Mouse (Mus musculus) hindbrain, embryonic 10.5 days (tissue): Measurements from ENCODE around the gene Cmtm7. TPM values are rescaled to one million over a fixed set of nuclear protein-coding genes. Genes with fewer than 3 reads are reported as not detected.

Source experiments
- DNase-seq: peaks from one replicate; pipeline ENCODE4 v3.0.0-alpha.2; 2017; ENCODE audit warnings: low spot score
- H3K27ac ChIP-seq: fragments of 300-500 bp; sonication (generic); 2 replicates; pipeline ENCODE4 v1.5.1; 2016; ENCODE audit warnings: mild to moderate bottlenecking, moderate library complexity
- H3K27me3 ChIP-seq: fragments of 300-500 bp; sonication (generic); 2 replicates; pipeline ENCODE4 v1.6.1; 2016; ENCODE audit warnings: mild to moderate bottlenecking; ENCODE audit not compliant: poor library complexity, insufficient read depth, severe bottlenecking
- H3K36me3 ChIP-seq: fragments of 300-500 bp; sonication (generic); 2 replicates; pipeline ENCODE4 v1.6.1; 2016; ENCODE audit warnings: mild to moderate bottlenecking, moderate library complexity
- H3K4me1 ChIP-seq: fragments of 300-500 bp; sonication (generic); replicated peaks from 2 replicates; pipeline ENCODE4 v1.6.1; 2016; ENCODE audit warnings: mild to moderate bottlenecking
- H3K4me3 ChIP-seq: fragments of 300-500 bp; sonication (generic); 2 replicates; pipeline ENCODE4 v1.5.1; 2016; ENCODE audit warnings: mild to moderate bottlenecking, moderate library complexity
- H3K9me3 ChIP-seq: fragments of 300-500 bp; sonication (generic); 2 replicates; pipeline ENCODE4 v1.6.1; 2016; ENCODE audit warnings: mild to moderate bottlenecking, moderate library complexity
- WGBS: fragments of 180-500 bp; shearing (Covaris S2); methylation state at CpG from one replicate; pipeline ENCODE4 v1.1.7; 2016; 5-methylcytosine and 5-hydroxymethylcytosine counted together
- polyA plus RNA-seq: library from polyadenylated mRNA; unstranded; fragments of >200 nt; fragmentation: Nextera tagmentation; extraction: Ambion mirVana; gene quantifications from 2 replicates; pipeline ENCODE4 v1.2.1, GENCODE M21; 2016

Cmtm7 gene
- polyA plus RNA-seq, 1 experiment from 2014 or later: 108 TPM

DNA sequence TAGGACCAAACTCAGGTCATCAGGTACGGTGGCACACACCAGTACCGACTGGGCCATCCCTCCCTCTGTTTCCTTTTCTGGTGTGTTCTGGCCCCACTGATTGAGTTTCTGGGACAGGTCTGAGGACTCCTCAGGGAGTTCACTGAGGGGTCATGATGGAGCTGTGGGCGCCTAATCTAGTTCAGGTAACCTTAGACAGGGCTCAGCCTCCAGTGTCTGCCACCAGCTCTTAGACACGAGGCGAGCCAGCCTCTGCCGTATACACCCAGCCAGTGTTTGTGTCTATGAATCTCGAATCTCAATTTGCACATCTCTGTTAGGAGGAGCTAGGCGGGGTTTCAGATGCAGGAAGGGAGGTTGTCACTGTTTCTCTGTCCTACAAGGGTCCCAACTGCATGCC is 8.3 kb upstream of the Cmtm7 start:
- WGBS: 83% methylated on average over 8 of the region's 8 CpGs
- Histone ChIP-seq H3K36me3 (peaks cover 10% of the 10 kb centered on the region; the same call in 1 of the 2 replicates), H3K4me1 (peaks cover 25% of the 10 kb centered on the region), H3K27ac (no peak overlapping the region), H3K27me3 (no peaks in the 10 kb centered on the region), H3K4me3 (no peak overlapping the region), H3K9me3 (0 out of 2 replicates have a peak, but pooled peaks cover 5% of the 10 kb centered on the region)
- DNase-seq: no peak

DNA sequence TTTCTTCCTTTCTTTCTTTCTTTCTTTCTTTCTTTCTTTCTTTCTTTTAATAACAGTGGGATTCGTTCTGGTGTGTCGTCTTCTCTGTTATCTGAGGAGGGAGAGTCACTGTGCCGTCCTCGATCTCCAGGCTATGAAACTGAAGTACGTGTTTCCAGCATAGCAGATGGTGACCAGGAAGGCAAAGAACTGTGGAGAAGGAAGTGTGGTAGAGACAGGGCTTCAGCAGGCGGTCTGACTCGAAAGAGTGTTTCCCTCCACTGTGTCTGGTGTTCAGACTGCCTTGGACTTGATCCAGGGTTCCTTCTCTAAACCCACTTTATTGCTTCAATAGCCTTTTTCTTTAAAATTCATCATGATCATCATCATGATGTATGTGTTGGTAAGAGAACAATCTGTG is 7.9 kb upstream of the Cmtm7 start:
- no peaks in the 10 kb centered on the region for H3K27me3 ChIP-seq
- 87% methylated on average over 7 of the region's 7 CpGs for WGBS
- 0 out of 2 replicates have a peak, but pooled peaks cover 5% of the 10 kb centered on the region for H3K9me3 ChIP-seq
- H3K36me3 ChIP-seq: peaks cover 10% of the 10 kb centered on the region; the same call in 1 of the 2 replicates
- peaks cover 27% of the 10 kb centered on the region for H3K4me1 ChIP-seq
- H3K4me3 ChIP-seq: no peak overlapping the region
- no peak for DNase-seq
- H3K27ac ChIP-seq: no peak overlapping the region

DNA sequence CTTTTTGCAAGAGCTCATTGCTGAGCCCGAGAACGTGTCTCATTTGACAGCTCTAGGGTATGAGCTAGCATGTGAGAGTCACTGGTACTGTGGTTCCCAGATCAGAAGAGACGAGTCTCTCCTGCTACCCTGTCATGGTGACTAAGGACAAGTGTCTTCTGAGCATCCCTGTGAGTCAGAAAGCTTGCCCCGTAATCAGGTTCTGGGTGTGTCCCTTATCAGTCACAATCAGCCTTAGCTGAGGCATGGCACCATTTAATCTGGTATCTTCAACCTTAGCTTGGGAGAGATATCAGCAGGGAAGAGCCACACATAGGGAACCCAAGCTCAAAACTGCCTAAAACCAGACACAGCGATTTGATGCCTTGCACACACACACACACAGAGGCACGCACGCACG is 7.0 kb upstream of the Cmtm7 start:
- peaks cover 10% of the 10 kb centered on the region; the same call in 1 of the 2 replicates for H3K36me3 ChIP-seq
- H3K9me3 ChIP-seq: 0 out of 2 replicates have a peak, but pooled peaks cover 5% of the 10 kb centered on the region
- H3K4me1 ChIP-seq: peaks cover 19% of the 10 kb centered on the region
- no peak for DNase-seq
- no peak overlapping the region for H3K4me3 ChIP-seq
- 92% methylated on average over 8 of the region's 8 CpGs for WGBS
- 0 out of 2 replicates have a peak, but pooled peaks cover under 1% of the 10 kb centered on the region for H3K27me3 ChIP-seq
- no peak overlapping the region for H3K27ac ChIP-seq

DNA sequence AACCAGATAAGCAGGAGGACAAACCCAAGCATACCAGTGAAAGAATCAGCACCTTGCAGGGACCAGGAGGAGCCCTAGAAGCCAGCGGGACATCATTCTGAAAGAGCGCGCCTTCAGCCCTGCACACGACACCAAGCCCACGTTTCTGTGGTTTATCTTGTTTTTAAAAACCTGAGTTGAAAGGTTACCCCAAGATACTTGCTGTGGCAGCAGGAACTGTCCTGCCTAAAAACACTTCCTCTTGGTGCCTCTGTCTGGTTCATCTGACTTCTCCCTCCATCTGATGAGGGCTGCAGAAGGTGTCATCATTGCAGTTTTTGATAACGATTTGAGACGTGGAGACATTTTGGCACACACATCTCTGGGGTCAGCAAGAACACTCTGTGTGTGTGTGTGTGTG is 6.1 kb upstream of the Cmtm7 start:
- no peak for DNase-seq
- no peak overlapping the region for H3K27ac ChIP-seq
- 90% methylated on average over 7 of the region's 7 CpGs for WGBS
- H3K4me3 ChIP-seq: no peak overlapping the region
- peaks cover 19% of the 10 kb centered on the region for H3K4me1 ChIP-seq
- H3K27me3 ChIP-seq: 0 out of 2 replicates have a peak, but pooled peaks cover 4% of the 10 kb centered on the region
- 0 out of 2 replicates have a peak, but pooled peaks cover 5% of the 10 kb centered on the region for H3K9me3 ChIP-seq
- H3K36me3 ChIP-seq: peaks cover 10% of the 10 kb centered on the region; the same call in 1 of the 2 replicates

DNA sequence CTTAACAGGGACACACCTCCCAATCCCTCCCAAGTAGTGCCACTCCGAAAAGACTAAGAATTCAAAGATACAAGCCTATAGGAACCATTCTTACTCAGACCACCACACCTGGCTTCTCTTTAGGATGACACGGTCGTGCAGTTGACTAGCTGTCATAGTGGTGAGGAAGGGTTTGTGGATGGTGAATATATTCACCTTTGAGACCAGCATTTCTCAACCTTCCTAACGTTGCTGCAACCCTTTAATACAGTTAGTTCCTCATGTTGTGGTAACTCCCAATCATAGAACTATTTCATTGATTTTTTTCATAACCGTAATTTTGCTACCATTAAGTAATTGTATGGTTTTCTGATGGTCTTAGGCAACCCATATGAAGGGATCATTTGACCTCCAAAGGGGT is 5.5 kb upstream of the Cmtm7 start:
- Histone ChIP-seq H3K36me3 (peaks cover 10% of the 10 kb centered on the region; the same call in 1 of the 2 replicates), H3K4me3 (no peak overlapping the region), H3K9me3 (0 out of 2 replicates have a peak, but pooled peaks cover 5% of the 10 kb centered on the region), H3K27ac (no peak overlapping the region), H3K4me1 (peaks cover 19% of the 10 kb centered on the region), H3K27me3 (0 out of 2 replicates have a peak, but pooled peaks cover 4% of the 10 kb centered on the region)
- no peak for DNase-seq
- 97% methylated on average over 5 of the region's 5 CpGs for WGBS

DNA sequence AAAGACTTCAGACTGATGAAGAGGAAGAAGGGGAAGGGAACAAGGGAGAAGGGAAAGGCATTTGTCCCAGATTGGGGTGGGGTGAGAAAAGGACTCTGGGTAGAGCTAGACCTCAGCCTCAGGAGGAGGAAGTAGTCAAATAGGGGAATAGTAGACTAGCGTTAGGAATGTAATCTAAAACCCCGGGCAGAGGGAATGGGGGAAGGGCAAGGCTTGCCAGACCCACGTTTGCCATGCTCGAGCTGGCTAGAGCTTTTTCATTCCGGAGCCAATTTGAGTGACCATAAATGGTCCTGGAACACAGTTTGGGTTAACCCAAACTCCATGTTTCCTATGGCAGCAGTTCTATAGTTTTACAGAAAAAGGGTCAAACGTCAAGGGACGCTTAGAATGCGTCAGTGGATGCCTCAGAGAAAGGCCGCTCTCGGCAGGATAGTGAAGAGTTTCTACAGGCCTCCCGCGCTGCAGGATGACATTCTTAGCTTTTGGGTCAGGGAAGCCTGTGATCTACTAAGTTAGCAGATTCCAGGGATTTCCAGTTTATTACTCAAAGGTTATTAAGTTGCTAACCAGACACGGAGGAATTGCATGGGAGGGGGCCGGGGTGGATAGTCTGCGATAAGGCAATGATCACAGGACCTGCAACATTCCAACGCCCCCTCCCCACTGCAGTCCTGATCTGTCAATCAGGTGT is 3.9 kb upstream of the Cmtm7 start:
- H3K9me3 ChIP-seq: 0 out of 2 replicates have a peak, but pooled peaks cover 5% of the 10 kb centered on the region
- H3K4me3 ChIP-seq: peak overlapping the region; percentile 23; the same call in 1 of the 2 replicates
- DNase-seq: peak; percentile 67
- peaks cover 10% of the 10 kb centered on the region; the same call in 1 of the 2 replicates for H3K36me3 ChIP-seq
- H3K27ac ChIP-seq: peak overlapping the region; percentile 84
- peaks cover 29% of the 10 kb centered on the region for H3K4me1 ChIP-seq
- 0 out of 2 replicates have a peak, but pooled peaks cover 4% of the 10 kb centered on the region for H3K27me3 ChIP-seq
- WGBS: 10% methylated on average over 16 of the region's 16 CpGs

DNA sequence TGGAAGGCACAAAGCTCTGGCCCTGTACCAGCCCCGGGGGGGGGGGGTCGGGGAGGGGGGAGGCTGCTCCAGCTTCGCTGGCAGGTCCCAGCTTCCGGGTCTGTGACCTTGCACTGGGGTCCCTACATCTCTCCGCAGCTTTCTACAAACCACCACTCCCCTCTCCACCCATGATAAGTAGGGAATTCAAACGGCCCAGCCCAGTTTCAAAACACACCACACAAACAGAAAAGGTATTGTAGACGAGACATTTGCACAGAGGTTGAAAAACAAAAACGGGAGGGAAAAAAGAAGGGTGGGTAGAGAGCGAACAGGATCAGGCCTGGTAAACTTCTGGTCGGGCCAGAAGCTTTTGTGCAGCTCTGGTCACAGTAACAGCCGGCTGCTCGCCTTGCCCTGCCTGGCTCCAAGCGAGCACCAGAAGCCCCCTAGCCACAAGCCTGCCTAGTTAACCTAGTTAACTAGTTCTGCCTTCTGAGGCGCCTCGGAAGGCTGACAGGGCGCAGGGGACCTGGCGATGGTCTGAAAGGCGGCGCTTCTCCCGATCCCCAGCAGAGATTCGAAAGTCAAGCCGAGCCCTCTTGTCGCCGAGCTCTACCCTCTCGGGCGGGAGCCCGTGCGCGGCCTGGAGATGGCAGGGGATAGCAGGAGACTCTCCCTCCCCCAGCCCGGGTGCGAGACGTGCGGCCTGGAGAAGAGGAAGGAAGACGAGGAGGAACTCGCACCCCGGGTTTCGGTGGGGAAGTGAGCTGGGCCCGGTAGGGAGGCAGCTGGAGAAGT is 720 bp downstream of the Cmtm7 start:
- peaks cover 49% of the 10 kb centered on the region for H3K4me1 ChIP-seq

DNA sequence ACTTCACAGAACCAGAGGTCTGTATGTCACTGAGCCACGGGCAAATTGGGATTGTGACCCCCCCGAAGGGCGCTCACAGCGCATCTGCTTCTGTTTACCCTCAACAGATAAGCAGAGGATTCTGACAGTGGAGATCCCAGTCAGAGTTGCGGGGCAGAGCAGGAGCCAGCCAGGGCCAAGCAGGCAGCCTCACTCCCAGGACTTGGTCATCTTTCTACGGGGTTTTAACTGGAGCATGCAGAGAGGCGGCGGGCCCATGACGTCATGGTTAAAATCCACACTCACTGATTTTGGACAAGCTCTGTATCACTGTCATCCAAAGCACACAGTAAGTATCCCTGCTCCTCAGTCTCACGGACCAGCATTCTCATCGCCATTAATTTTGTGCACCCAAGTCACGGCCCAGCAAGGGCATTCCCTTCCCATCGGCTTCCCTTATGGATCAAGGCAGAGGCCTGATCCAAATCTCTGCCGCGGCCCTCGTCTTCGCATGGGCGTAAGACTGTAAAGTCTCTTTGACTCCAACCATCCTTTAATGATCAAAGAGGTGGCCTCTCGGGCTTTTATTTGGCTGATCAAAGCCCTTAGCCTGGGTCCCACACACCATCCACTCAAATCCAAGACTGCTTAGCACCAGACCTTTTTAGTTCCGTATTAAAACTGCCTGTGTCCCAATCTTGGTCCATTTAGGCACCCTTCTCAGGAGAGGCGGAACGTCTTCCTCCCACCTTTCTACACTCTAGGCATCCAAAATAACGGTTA is 1.5 kb downstream of the Cmtm7 start:
- 0 out of 2 replicates have a peak, but pooled peaks cover 4% of the 10 kb centered on the region for H3K27me3 ChIP-seq

More for the DNA sequence above, 720 bp downstream of the Cmtm7 start:
- under 1% methylated on average over 38 of the region's 38 CpGs for WGBS
- H3K4me3 ChIP-seq: peak overlapping the region; percentile 71
- H3K36me3 ChIP-seq: 0 out of 2 replicates have a peak, but pooled peaks cover 6% of the 10 kb centered on the region
- H3K9me3 ChIP-seq: no peaks in the 10 kb centered on the region
- H3K27ac ChIP-seq: peak overlapping the region; percentile 93
- 0 out of 2 replicates have a peak, but pooled peaks cover 4% of the 10 kb centered on the region for H3K27me3 ChIP-seq
- peak; percentile 70 for DNase-seq

DNA sequence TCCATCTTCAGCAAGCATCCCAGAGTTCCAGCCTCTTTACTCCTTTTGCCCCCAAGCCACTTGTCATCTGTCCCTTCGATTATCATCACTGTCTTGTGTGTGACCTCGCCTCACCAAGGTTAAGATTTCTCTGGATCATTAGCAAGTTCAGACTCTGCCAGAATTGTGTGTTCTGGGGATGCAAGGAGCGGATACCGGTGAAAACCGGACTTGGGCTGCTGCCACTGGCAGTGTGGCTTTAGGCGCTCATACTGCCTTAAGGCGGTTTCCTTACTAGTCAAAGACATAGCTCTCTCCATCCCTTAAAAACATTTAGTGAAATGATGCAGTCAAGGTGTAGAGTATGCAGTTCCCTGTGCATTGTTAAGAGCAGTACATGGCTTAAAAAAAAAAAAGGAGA is 2.8 kb downstream of the Cmtm7 start:
- Histone ChIP-seq H3K36me3 (peaks cover 9% of the 10 kb centered on the region), H3K27ac (no peak overlapping the region), H3K27me3 (0 out of 2 replicates have a peak, but pooled peaks cover 4% of the 10 kb centered on the region), H3K4me1 (peaks cover 46% of the 10 kb centered on the region), H3K9me3 (no peaks in the 10 kb centered on the region), H3K4me3 (no peak overlapping the region)
- WGBS: 92% methylated on average over 7 of the region's 7 CpGs
- no peak for DNase-seq

More for the DNA sequence above, 1.5 kb downstream of the Cmtm7 start:
- no peaks in the 10 kb centered on the region for H3K9me3 ChIP-seq
- peaks cover 48% of the 10 kb centered on the region for H3K4me1 ChIP-seq
- DNase-seq: peak; percentile 55
- H3K36me3 ChIP-seq: 0 out of 2 replicates have a peak, but pooled peaks cover 6% of the 10 kb centered on the region
- WGBS: 39% methylated on average over 23 of the region's 23 CpGs
- H3K4me3 ChIP-seq: peak overlapping the region; percentile 71
- H3K27ac ChIP-seq: peak overlapping the region; percentile 93

DNA sequence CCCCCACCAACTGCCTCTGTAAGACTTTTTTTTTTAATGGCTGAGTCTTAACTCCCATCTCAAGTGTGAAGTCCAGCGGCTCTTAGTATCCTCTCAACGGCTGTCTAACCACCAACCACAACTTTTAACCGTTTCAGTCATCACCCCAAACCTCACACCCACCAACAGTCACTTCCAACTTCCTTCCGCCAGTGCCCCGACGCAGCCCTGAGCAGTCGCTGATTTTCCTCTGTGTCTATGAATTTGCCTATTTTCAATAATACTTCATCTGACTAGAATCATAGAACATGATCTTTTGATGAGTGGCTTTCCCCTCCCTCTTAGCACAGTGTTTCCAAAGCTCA is 3.6 kb downstream of the Cmtm7 start:
- no peaks in the 10 kb centered on the region for H3K9me3 ChIP-seq
- H3K27me3 ChIP-seq: no peaks in the 10 kb centered on the region
- peaks cover 48% of the 10 kb centered on the region for H3K4me1 ChIP-seq
- no peak for DNase-seq
- H3K27ac ChIP-seq: no peak overlapping the region
- peaks cover 18% of the 10 kb centered on the region for H3K36me3 ChIP-seq
- WGBS: 92% methylated on average over 7 of the region's 7 CpGs
- H3K4me3 ChIP-seq: no peak overlapping the region

DNA sequence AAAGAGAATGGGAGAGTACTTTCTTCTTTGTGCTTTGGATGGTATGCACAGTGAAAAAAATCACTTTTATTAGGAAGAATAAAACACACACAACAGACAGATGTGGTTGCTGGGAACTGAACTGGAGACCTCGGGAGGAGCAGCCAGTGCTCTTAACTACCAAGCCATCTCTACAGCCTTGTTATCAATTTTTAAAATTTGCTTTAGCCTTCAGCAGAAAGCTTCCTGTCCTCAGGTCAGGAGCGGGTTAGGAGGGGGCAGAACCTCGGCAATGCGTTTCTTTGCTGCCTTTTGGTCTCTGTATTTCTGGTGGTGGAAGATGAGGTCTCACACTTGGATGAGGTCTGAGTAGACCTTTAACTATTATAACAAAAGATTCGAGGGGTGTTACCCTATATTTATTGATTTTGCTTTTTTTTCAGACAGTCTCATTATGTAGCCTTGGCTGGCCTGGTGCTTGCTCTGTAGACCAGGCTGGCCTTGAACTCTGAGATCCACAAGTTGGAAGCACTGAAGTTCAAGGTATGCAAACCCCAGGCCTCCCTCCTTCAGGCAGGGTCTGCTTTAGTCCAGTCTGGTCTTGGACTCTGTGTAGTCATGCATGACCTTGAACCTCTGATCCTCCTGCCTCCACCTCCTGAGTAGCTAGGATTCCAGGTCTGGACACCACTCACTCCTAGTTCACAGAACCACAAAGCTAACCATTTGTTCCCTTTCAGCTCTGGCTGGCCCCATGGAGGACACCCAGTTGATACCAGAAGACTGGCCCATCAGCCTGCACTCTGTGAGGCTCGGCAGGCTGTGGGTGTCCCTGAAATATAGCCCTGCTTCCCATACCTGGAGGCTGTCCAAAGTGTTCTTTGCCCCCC is 4.2 kb downstream of the Cmtm7 start:
- H3K4me1 ChIP-seq: peaks cover 48% of the 10 kb centered on the region
- H3K4me3 ChIP-seq: no peak overlapping the region
- DNase-seq: no peak
- H3K27ac ChIP-seq: no peak overlapping the region
- H3K27me3 ChIP-seq: no peaks in the 10 kb centered on the region
- peaks cover 24% of the 10 kb centered on the region for H3K36me3 ChIP-seq
- H3K9me3 ChIP-seq: no peaks in the 10 kb centered on the region; the same call in 1 of the 2 replicates
- 89% methylated on average over 6 of the region's 6 CpGs for WGBS
